Mouse (Mus musculus) bone marrow macrophage, adult 2 months (primary cell): ENCODE results near the gene Hkdc1.

Experiments used
- CTCF ChIP-seq: IDR thresholded peaks from 2 replicates; pipeline ENCODE4 v1.5.1; 2012; ENCODE audit warnings: low read depth, mild to moderate bottlenecking, low read length, moderate library complexity
- POLR2A ChIP-seq: IDR thresholded peaks from 2 replicates; pipeline ENCODE4 v1.6.1; 2012; ENCODE audit warnings: mild to moderate bottlenecking, low read depth, low read length, borderline replicate concordance

DNA sequence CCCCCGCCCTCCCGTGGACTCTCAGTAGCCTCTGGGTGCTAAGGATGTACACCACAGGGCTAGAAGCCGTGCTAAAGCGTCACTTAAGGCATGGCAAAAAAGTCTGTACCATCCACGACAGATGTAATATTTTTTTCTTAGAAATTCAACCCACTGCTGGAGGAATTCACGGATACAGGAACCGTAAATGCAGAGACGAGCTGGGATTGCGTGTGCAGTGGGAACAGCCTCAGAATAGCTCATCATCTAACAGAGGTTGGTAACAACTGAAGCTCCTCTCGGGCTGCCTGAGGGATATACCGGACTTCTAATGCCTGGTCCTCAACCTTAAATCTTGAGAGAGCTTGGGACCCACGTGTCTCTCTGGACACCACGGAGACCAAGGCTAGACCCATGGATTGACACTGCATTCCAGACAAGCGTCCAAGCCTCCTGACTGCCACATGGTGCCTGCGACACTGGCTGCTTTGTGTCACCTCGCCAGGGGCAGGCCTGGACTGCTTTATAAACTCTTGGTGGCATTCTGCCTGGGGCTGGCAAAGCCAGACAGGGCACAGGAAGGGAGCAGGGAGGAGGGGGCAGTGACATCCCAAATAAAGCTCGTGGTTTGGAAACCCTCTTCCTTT lies 66.1 kb downstream of the Hkdc1 start:
- no peak for TF ChIP-seq CTCF
- no peak for TF ChIP-seq POLR2A
